Mouse (Mus musculus) megakaryocyte, embryonic 14.5 days (primary cell): ENCODE results near the gene Ifitm7. TPM values are rescaled to one million over a fixed set of nuclear protein-coding genes. Genes with fewer than 3 reads are reported as not detected.
"Not testable (repeated sequence)": the region's sequence is repeated elsewhere in the genome, so short reads cannot be mapped to it uniquely, and the experiment has no call there.

Source experiments
- H3K27me3 ChIP-seq: replicated peaks from 2 replicates; pipeline ENCODE3; 2012; ENCODE audit warnings: inconsistent platforms
- H3K36me3 ChIP-seq: replicated peaks from 2 replicates; pipeline ENCODE3; 2012; ENCODE audit warnings: low read length, inconsistent platforms, mixed read lengths
- H3K4me1 ChIP-seq: 2 replicates; pipeline ENCODE4 v1.6.1; 2012; ENCODE audit warnings: inconsistent platforms
- H3K4me3 ChIP-seq: replicated peaks from 2 replicates; pipeline ENCODE3; 2012; ENCODE audit warnings: moderate library complexity, mild to moderate bottlenecking, inconsistent platforms
- H3K9me3 ChIP-seq: 2 replicates; pipeline ENCODE4 v1.6.1; 2012; ENCODE audit warnings: inconsistent platforms
- FLI1 ChIP-seq: IDR thresholded peaks from 2 replicates; pipeline ENCODE4 v1.6.1; 2012; ENCODE audit warnings: low read length, inconsistent platforms, mixed read lengths
- GATA1 ChIP-seq: IDR thresholded peaks from 3 replicates; pipeline ENCODE4 v1.6.1; 2012; ENCODE audit warnings: mixed read lengths, low read length, inconsistent platforms, borderline replicate concordance
- polyA plus RNA-seq: library from polyadenylated mRNA; stranded (reverse); fragments of >175 nt; gene quantifications from 2 replicates; pipeline ENCODE4 v1.2.3, GENCODE M21; 2012; ENCODE audit warnings: low replicate concordance; ENCODE audit not compliant: insufficient read depth

Ifitm7 gene
- polyA plus RNA-seq, 1 experiment, result 0.76 TPM

DNA sequence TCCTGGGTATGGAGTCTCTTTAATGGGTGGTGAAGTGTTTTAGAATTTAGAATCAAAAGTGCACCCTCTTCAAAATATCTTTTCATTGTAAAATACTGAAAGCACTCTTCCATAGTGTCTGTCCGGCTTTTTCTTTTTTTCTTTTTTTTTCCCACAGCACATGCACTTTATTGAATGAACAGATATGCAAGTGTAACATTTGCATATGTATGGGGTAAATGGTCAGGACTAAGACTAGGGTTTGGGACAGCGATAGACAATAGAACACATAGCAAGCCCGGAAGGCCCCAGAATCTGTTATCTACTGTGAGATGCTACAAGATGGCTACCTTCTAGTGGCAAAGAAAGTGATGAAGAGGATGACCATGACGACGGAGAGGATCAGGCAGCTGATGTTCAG is 3.5 kb downstream of the Ifitm7 start:
- TF ChIP-seq FLI1, result no peak
- TF ChIP-seq GATA1, result no peak

GRCm38 (mm10) chr16:13981726-13982125 is 5.0 kb downstream of the Ifitm7 start:
- not testable (repeated sequence) for H3K4me3 ChIP-seq, H3K9me3 ChIP-seq, H3K27me3 ChIP-seq, H3K36me3 ChIP-seq
- H3K4me1 ChIP-seq, result peaks cover 34% of the 10 kb centered on the region

More for the DNA sequence above, 3.5 kb downstream of the Ifitm7 start:
- Histone ChIP-seq H3K4me3 (no peak overlapping the region), H3K4me1 (peaks cover 46% of the 10 kb centered on the region), H3K36me3 (no peaks in the 10 kb centered on the region), H3K9me3 (no peaks in the 10 kb centered on the region), H3K27me3 (peaks cover 2% of the 10 kb centered on the region)

- H3K4me3 ChIP-seq, H3K4me1 ChIP-seq, H3K36me3 ChIP-seq, H3K27me3 ChIP-seq, H3K9me3 ChIP-seq: not testable (repeated sequence)
Measured at GRCm38 (mm10) chr16:13977026-13977425, 9.7 kb downstream of the Ifitm7 start.

DNA sequence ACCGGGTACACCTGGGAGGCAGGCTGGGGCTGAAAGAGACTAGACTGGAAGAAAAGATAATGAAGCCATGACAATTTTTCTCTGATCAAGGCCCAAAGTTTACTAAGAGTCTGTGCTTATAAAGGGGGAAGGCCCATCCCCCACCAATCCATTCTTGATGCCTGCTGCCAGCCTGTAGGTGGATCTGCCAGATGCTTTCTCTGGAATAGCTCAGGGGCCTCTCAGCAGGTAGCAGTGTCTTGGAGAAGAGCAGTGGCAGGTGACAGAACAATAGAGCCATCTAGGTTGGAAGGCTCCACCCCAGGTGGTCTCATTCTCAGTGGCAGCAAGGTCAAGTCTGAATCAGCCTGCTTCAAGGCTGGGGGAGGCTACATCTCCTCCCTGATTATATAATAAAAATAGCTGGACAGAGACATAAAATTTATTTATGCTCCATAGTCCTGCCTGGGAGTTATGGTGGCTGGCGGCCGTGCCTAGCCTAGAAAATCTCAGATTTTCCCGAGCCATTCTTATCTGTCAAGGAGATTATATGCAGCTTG is 10.3 kb downstream of the Ifitm7 start:
- H3K9me3 ChIP-seq, H3K4me3 ChIP-seq, H3K4me1 ChIP-seq, H3K27me3 ChIP-seq, H3K36me3 ChIP-seq: not testable (repeated sequence)

DNA sequence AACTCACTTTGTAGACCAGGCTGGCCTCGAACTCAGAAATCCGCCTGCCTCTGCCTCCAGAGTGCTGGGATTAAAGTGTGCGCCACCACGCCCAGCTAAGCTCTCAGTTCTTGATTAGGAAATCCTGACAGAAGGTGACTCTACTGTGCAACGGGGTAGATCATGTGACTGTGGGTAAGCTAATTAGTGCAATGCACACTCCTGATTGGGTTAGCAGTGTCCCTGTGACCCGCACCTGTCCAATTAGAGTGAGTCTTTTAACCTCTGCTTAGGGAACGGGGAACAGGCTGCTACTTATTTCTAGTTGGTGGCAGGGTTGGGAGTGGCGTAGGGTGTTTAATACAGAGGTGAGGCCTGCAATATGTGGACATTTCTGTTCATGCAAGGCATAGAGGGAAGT is 14.6 kb downstream of the Ifitm7 start:
- H3K27me3 ChIP-seq, result no peaks in the 10 kb centered on the region
- no peak for TF ChIP-seq GATA1
- TF ChIP-seq FLI1, result no peak
- no peak overlapping the region for H3K4me3 ChIP-seq
- H3K9me3 ChIP-seq, result no peaks in the 10 kb centered on the region
- peaks cover 15% of the 10 kb centered on the region for H3K4me1 ChIP-seq
- no peaks in the 10 kb centered on the region for H3K36me3 ChIP-seq

DNA sequence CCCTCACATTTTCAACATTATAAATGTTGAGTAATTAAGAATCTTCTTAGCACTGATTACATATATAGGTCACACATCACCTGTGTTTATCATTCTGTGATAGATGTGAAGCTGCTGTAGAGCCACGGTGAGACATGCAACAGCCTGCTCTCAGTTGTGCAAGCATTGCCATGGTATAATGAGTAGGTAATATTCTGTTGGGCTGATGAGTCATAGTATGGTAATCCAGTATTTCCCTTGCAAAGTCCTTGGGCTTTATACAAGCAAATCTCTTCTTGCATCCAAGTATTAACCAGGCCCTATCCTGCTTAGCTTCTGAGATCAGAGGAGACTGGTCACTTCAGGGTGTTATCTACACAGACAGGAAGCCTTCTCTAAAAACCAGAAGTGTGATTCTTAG is 17.6 kb downstream of the Ifitm7 start:
- TF ChIP-seq FLI1 (no peak), GATA1 (no peak)

DNA sequence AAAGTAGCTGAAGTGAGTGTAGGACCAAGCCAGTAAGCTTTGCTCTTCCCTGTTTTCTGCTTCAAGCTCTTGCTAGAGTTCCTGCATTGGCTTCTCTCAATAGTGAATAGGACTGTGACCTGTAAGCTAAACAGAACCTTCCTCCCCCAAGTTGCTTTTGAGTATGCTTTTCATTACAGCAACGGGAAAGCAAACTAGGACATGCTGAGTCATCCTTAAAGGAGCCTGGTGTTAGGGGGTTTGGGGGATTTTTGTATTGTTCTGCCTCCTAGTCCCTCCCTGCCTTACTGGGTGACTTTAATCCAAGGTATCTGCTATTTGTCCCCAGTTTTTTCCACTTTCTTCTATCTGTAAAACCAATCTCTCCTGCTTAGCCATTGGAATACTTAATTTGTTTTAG is 24.6 kb downstream of the Ifitm7 start:
- Histone ChIP-seq H3K9me3 (no peaks in the 10 kb centered on the region), H3K4me3 (no peak overlapping the region), H3K36me3 (no peaks in the 10 kb centered on the region), H3K4me1 (peaks cover 31% of the 10 kb centered on the region), H3K27me3 (no peaks in the 10 kb centered on the region)
- TF ChIP-seq FLI1, result no peak
- no peak for TF ChIP-seq GATA1

More for the DNA sequence above, 17.6 kb downstream of the Ifitm7 start:
- no peaks in the 10 kb centered on the region for H3K27me3 ChIP-seq
- peaks cover 15% of the 10 kb centered on the region for H3K4me1 ChIP-seq
- no peaks in the 10 kb centered on the region for H3K36me3 ChIP-seq
- H3K9me3 ChIP-seq, result no peaks in the 10 kb centered on the region
- no peak overlapping the region for H3K4me3 ChIP-seq

DNA sequence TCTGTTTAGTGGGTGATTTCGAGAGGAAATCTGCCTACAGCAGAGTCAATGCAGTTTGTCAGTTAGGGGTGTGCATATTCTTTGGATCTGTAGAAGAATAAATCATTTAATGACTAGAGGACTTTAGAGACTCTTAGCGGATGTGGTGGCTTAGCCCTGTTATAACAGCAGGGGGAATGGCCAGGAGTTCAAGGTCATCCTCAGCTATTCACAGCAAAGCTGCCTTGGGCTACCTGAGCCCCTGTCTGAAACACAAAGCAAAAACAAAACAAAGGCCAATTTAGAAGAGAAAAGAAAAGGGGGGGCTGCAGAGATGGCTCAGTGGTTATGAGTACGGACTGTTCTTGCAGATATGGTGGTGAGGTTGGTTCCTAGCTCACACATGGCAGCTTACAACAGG is 35.4 kb downstream of the Ifitm7 start:
- TF ChIP-seq GATA1 (no peak), FLI1 (no peak)
- Histone ChIP-seq H3K36me3 (peaks cover 5% of the 10 kb centered on the region), H3K27me3 (no peaks in the 10 kb centered on the region), H3K4me1 (0 out of 2 replicates have a peak, but pooled peaks cover 4% of the 10 kb centered on the region), H3K4me3 (no peak overlapping the region), H3K9me3 (peaks cover 14% of the 10 kb centered on the region)

GRCm38 (mm10) chr16:13946306-13946705 is 40.4 kb downstream of the Ifitm7 start:
- TF ChIP-seq FLI1 (no peak), GATA1 (no peak)
- H3K9me3 ChIP-seq, result peaks cover 14% of the 10 kb centered on the region

GRCm38 (mm10) chr16:13945153-13945552 is 41.5 kb downstream of the Ifitm7 start:
- Histone ChIP-seq H3K36me3 (peaks cover 5% of the 10 kb centered on the region), H3K4me1 (peaks cover 23% of the 10 kb centered on the region), H3K9me3 (peaks cover 15% of the 10 kb centered on the region), H3K27me3 (peaks cover 25% of the 10 kb centered on the region), H3K4me3 (no peak overlapping the region)
- TF ChIP-seq GATA1 (no peak), FLI1 (no peak)

More at GRCm38 (mm10) chr16:13946306-13946705, 40.4 kb downstream of the Ifitm7 start:
- H3K27me3 ChIP-seq, result peaks cover 13% of the 10 kb centered on the region
- H3K4me1 ChIP-seq, result peaks cover 12% of the 10 kb centered on the region; the same call in 1 of the 2 replicates
- H3K4me3 ChIP-seq, result no peak overlapping the region
- H3K36me3 ChIP-seq, result peaks cover 5% of the 10 kb centered on the region

DNA sequence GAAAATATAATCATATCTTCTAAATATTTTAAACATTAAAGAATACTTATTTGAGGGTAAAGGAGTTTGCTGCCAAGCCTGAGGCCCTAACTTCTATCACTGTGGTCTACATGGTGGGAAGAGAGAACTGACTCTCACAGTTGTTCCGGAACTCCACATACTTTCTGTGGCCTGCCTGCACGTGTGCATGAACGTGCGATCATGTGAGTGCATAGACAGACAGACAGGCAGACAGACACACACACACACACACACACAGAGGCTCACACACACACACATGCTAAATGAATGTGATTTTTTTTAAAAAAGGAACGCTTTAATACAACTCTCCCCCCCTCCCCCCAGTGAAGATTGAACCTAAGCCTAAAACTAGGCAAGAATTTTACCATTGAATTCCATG is 41.9 kb downstream of the Ifitm7 start:
- TF ChIP-seq GATA1 (no peak), FLI1 (no peak)
- H3K9me3 ChIP-seq, result peaks cover 11% of the 10 kb centered on the region
- peaks cover 24% of the 10 kb centered on the region for H3K4me1 ChIP-seq
- H3K4me3 ChIP-seq, result no peak overlapping the region
- H3K27me3 ChIP-seq, result peaks cover 27% of the 10 kb centered on the region
- peaks cover 5% of the 10 kb centered on the region for H3K36me3 ChIP-seq

- Histone ChIP-seq H3K27me3 (peaks cover 31% of the 10 kb centered on the region), H3K4me1 (peaks cover 24% of the 10 kb centered on the region), H3K4me3 (no peak overlapping the region), H3K9me3 (peaks cover 9% of the 10 kb centered on the region), H3K36me3 (peaks cover 5% of the 10 kb centered on the region)
- TF ChIP-seq GATA1, result no peak
- TF ChIP-seq FLI1, result no peak
Measured at GRCm38 (mm10) chr16:13944178-13944577, 42.5 kb downstream of the Ifitm7 start.
